Mouse (Mus musculus) adipocyte (in vitro differentiated cells): Measurements from ENCODE around the gene Lce1e.
"Not testable (repeated sequence)": the region's sequence is repeated elsewhere in the genome, so short reads cannot be mapped to it uniquely, and the experiment has no call there.

Source experiments
- DNase-seq: peaks from one replicate; pipeline ENCODE4 v3.0.0-alpha.2; 2016; ENCODE audit warnings: low spot score

Lce1e gene

GRCm38 (mm10) chr3:92708974-92709373 is at the start of gene Lce1e:
Gene Lce1e, minus strand, starts transcription at chr3:92709074.
- no peak for DNase-seq

- DNase-seq = no peak
These were observed 44.3 kb upstream of the Lce1e start for GRCm38 (mm10) chr3:92753197-92753596.

DNA sequence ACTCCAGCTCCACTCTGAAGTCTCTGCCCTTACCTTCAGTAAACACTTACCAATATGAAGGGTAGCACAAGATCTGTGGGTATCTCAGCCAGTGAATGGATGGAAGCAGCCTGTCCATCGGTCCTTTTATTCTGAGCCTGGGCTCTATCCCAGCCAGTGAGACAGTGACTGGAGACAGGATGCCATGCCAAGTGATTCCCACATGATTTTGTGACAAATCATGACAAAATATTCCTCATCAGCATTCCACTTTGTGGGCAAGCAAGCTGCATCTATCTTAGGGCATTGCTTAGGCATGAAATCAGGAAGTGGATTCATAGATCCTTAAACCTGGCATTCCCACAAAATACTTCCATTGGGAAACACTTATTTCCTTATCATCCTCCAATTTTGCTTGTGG is 43.4 kb upstream of the Lce1e start, which contains the start of gene Lce1g:
Gene Lce1g (minus strand): TSS at position 101 of the 400 bp plus-strand sequence.
- no peak for DNase-seq

- no peak for DNase-seq
These were observed 30.1 kb upstream of the Lce1e start, which contains the start of gene Gm38119 for GRCm38 (mm10) chr3:92738996-92739395. Gene Gm38119, minus strand, starts transcription at chr3:92739096.

GRCm38 (mm10) chr3:92722631-92723030 is 13.8 kb upstream of the Lce1e start:
- no peak for DNase-seq

- DNase-seq = no peak
These were observed 11.4 kb upstream of the Lce1e start, which contains the start of gene Lce1f for GRCm38 (mm10) chr3:92720250-92720649. Gene Lce1f, minus strand, starts transcription at chr3:92720350.

DNA sequence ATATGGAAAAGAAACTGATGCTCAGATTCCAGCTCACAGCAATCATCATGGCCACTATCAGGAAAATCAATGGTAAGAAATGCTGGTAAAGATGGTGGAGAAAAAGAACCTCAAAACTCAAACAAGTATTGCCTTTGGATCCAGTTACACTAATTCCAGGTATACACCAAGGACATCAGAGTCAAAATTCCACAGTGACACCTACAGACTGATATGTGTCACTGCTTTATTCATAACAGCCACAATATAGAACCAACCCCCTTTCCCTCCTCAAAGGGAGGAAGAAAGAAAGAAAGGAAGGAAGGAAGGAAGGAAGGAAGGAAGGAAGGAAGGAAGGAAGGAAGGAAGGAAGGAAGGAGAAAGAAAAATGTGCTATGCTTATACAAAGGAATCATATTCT is 6.2 kb upstream of the Lce1e start:
- no peak for DNase-seq

GRCm38 (mm10) chr3:92694613-92695012 is 14.3 kb downstream of the Lce1e start:
- no peak for DNase-seq

GRCm38 (mm10) chr3:92691688-92692087 is 17.2 kb downstream of the Lce1e start:
- no peak for DNase-seq

DNA sequence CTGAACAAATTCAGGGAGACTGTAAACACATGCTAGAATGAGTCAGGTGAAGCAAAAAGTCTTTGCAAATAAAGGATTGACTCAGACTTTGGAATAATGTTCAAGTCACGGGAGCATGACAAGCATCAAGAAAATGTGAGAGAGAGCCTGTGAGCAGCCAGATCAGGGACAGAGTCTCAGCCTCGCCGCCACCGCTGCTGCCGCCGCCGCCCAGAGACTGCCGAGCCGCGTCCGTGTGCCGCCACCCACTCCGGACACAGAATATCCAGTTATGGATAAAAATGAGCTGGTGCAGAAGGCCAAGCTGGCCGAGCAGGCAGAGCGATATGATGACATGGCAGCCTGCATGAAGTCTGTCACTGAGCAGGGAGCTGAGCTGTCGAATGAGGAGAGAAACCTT is 19.7 kb downstream of the Lce1e start:
- DNase-seq = not testable (repeated sequence)

GRCm38 (mm10) chr3:92687110-92687509 is 21.8 kb downstream of the Lce1e start, which contains the start of gene Lce1d:
Gene Lce1d, minus strand, starts transcription at chr3:92687210.
- DNase-seq = no peak

DNA sequence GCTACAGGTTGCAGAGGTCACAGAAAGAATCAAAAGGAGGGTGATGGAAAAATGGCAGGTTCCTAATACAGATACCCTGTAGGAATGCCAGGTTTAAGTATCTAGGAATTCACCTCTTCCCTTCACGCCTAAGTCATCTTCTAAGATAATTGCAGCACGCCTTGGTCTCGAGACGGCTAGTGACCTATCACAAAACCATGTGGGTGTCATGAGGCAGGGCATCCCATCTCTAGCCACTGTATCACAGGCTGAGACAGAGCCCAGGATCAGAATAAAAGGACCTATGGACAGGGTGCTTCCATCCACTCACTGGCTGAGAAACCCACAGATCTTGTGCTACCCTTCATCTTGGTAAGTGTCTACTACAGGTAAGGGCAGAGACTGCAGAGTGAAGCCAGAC is 29.9 kb downstream of the Lce1e start, which contains the start of gene Lce1c:
Gene Lce1c (plus strand): TSS at position 301 of the 400 bp plus-strand sequence.
- DNase-seq = no peak

- DNase-seq = no peak
These were observed 38.7 kb downstream of the Lce1e start, which contains the start of gene Lce1a2 for GRCm38 (mm10) chr3:92670215-92670614. Gene Lce1a2, minus strand, starts transcription at chr3:92670315.
